Mouse (Mus musculus): ENCODE data around the gene Ksr1. TPM values are rescaled to one million over a fixed set of nuclear protein-coding genes. Genes with fewer than 3 reads are reported as not detected.

Ksr1 gene
- total and polyA plus RNA-seq, 3 experiments: 22.5 to 73.1 (median 61.2) TPM

DNA sequence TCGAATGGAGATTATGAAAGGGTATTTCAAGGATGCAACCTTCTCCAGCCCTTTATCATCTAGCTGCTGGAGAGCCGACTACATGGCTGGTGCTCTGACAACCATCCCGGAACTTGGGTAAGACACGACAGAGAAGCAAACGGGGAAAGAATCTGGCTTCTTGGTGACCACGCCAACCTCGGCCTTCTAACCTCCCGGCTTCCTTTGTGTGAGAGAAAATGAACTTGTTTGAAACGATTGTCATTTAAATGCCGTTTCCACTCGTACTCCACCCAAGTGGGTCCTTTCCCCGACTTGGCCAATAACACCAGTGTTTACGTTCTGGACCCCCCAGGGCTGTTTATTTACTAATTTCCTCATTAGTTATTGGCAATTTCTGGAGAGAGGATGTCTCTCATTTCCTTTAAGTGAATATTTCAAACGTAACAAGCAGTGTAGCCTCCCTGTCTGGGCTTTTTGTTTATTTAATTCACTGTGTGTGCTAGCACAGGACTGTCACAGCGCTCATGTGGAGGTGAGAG lies 52.8 kb downstream of the Ksr1 start:
- Histone ChIP-seq H3K27ac (ENCODE audit: insufficient read depth, low read depth) (peak overlapping the region; percentile 77), H3K4me1 (ENCODE audit: control insufficient read depth in 1 of 2, insufficient read depth in 2 of 2) (peaks cover 68 to 95% of the 10 kb centered on the region in 2 experiments), H3K79me2 (replicated peaks; ENCODE audit: control insufficient read depth, extremely low read depth, insufficient read depth, poor library complexity, severe bottlenecking) (peaks cover 47% of the 10 kb centered on the region), H3K27me3 (replicated peaks) (no peaks in the 10 kb centered on the region), H3K36me3 (replicated peaks in 1 of 2; ENCODE audit: control insufficient read depth in 1 of 2, insufficient read depth in 1 of 2, low read length in 1 of 2) (peaks cover 13 to 65% of the 10 kb centered on the region in 2 experiments), H3K4me3 (replicated peaks in 1 of 3; ENCODE audit: low read depth in 2 of 3, low read length in 2 of 3, poor library complexity in 1 of 3) (peak overlapping the region in 1 of 3 experiments; percentile 4), H3K4me2 (ENCODE audit: insufficient read depth, low read depth, poor library complexity, severe bottlenecking) (peak overlapping the region; percentile 8; the same call in 1 of the 2 replicates), H3K9ac (ENCODE audit: insufficient read depth, low read depth) (no peak overlapping the region), H3K9me3 (replicated peaks; ENCODE audit: low read length) (no peaks in the 10 kb centered on the region)
- in situ Hi-C loops (cut with MboI; ENCODE audit: low pct_ligation_motif_present, low pct_unique_long_range_greater_than_20kb, low sequenced_read_pairs) (no loop called here), dilution Hi-C loops (cut with MboI; ENCODE audit: extremely low pct_ligation_motif_present, extremely low pct_unique_long_range_greater_than_20kb, low sequenced_read_pairs) (no loop called here)
- no peak for DNase-seq (ENCODE audit: extremely low read depth)
- no peak for TF ChIP-seq TBP (conservative IDR thresholded peaks at IDR 0.05; ENCODE audit: low read depth, low read length)
- no peak for TF ChIP-seq ETS1 (conservative IDR thresholded peaks at IDR 0.05; ENCODE audit: low read depth, low read length)
- TF ChIP-seq CHD1 (IDR thresholded peaks at IDR 0.05; ENCODE audit: low read depth, low read length): no peak
- TF ChIP-seq ZNF384 (IDR thresholded peaks at IDR 0.05; ENCODE audit: low read depth, low read length): no peak
- no peak for TF ChIP-seq E2F4 (IDR thresholded peaks at IDR 0.05; ENCODE audit: insufficient replicate concordance, low read depth, low read length)
- TF ChIP-seq RCOR1 (conservative IDR thresholded peaks at IDR 0.05; ENCODE audit: low read depth, low read length): no peak
- no peak for TF ChIP-seq RAD21 (IDR thresholded peaks at IDR 0.05; ENCODE audit: low read depth, low read length)
- no peak for TF ChIP-seq HCFC1 (IDR thresholded peaks at IDR 0.05; ENCODE audit: low read depth, low read length)
- no peak for TF ChIP-seq CTCF (conservative IDR thresholded peaks at IDR 0.05 in 1 of 2, IDR thresholded peaks at IDR 0.05 in 1 of 2; ENCODE audit: low read depth in 2 of 2, low read length in 2 of 2)
- TF ChIP-seq ZMIZ1 (IDR thresholded peaks at IDR 0.05; ENCODE audit: low read depth, low read length): no peak
- TF ChIP-seq KAT2A (IDR thresholded peaks at IDR 0.05; ENCODE audit: insufficient replicate concordance, low read length): no peak
- no peak for TF ChIP-seq ZC3H11A (IDR thresholded peaks at IDR 0.05; ENCODE audit: low read depth, low read length)
- TF ChIP-seq NELFE (IDR thresholded peaks at IDR 0.05; ENCODE audit: low read depth, low read length): no peak
- TF ChIP-seq SMC3 (IDR thresholded peaks at IDR 0.05; ENCODE audit: low read depth, low read length): no peak
- TF ChIP-seq UBTF (IDR thresholded peaks at IDR 0.05; ENCODE audit: low read depth, low read length): no peak
- no peak for TF ChIP-seq POLR2A (IDR thresholded peaks at IDR 0.05; ENCODE audit: low read depth, low read length)
- TF ChIP-seq ZKSCAN1 (IDR thresholded peaks at IDR 0.05; ENCODE audit: borderline replicate concordance, low read depth, low read length): no peak

DNA sequence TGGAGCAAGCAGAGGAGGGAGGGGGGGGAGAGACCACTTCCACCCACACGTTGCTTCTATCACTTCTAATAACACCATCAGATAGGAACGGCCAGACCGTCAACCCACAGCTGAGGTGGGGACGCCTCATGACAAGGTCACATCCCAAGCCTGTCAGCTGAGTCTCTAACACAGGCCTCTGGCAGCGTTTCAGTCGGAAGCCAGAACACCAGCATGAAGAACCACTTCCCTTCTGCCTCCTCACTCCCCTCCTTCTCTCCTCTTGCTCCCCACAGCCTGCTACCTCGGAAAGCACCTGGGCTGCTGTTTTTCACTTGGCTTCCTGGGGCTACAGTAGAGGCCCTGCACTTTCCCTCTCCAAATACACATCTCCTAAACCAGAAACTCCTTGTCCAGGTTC lies 53.4 kb downstream of the Ksr1 start:
- H3K79me2 ChIP-seq (replicated peaks; ENCODE audit: control insufficient read depth, extremely low read depth, insufficient read depth, poor library complexity, severe bottlenecking): peaks cover 42% of the 10 kb centered on the region
- peaks cover 72 to 95% of the 10 kb centered on the region in 2 experiments for H3K4me1 ChIP-seq (ENCODE audit: control insufficient read depth in 1 of 2, insufficient read depth in 2 of 2)
- H3K27me3 ChIP-seq (replicated peaks): no peaks in the 10 kb centered on the region
- H3K9me3 ChIP-seq (replicated peaks; ENCODE audit: low read length): no peaks in the 10 kb centered on the region
- peak overlapping the region in 1 of 3 experiments; percentile 13 for H3K4me3 ChIP-seq (replicated peaks in 1 of 3; ENCODE audit: low read depth in 2 of 3, low read length in 2 of 3, poor library complexity in 1 of 3)
- H3K4me2 ChIP-seq (ENCODE audit: insufficient read depth, low read depth, poor library complexity, severe bottlenecking): no peak overlapping the region; the same call in 1 of the 2 replicates
- in situ Hi-C loops (cut with MboI; ENCODE audit: low pct_ligation_motif_present, low pct_unique_long_range_greater_than_20kb, low sequenced_read_pairs): no loop called here
- H3K9ac ChIP-seq (ENCODE audit: insufficient read depth, low read depth): no peak overlapping the region
- DNase-seq (ENCODE audit: extremely low read depth): peak; percentile 62
- H3K36me3 ChIP-seq (replicated peaks in 1 of 2; ENCODE audit: control insufficient read depth in 1 of 2, insufficient read depth in 1 of 2, low read length in 1 of 2): peaks cover 11 to 67% of the 10 kb centered on the region in 2 experiments
- dilution Hi-C loops (cut with MboI; ENCODE audit: extremely low pct_ligation_motif_present, extremely low pct_unique_long_range_greater_than_20kb, low sequenced_read_pairs): no loop called here
- peak overlapping the region; percentile 77 for H3K27ac ChIP-seq (ENCODE audit: insufficient read depth, low read depth)
- TF ChIP-seq ELF1 (IDR thresholded peaks at IDR 0.05; ENCODE audit: low read depth, low read length) (no peak), JUND (conservative IDR thresholded peaks at IDR 0.05; ENCODE audit: low read depth, low read length) (no peak), ZNF384 (IDR thresholded peaks at IDR 0.05; ENCODE audit: low read depth, low read length) (no peak), POLR2A (IDR thresholded peaks at IDR 0.05; ENCODE audit: low read depth, low read length) (no peak), MXI1 (IDR thresholded peaks at IDR 0.05; ENCODE audit: low read depth, low read length) (no peak), MAFK (IDR thresholded peaks at IDR 0.05; ENCODE audit: insufficient replicate concordance, low read length) (no peak), RAD21 (IDR thresholded peaks at IDR 0.05; ENCODE audit: low read depth, low read length) (no peak; the same call in 1 of the 2 replicates), RCOR1 (conservative IDR thresholded peaks at IDR 0.05; ENCODE audit: low read depth, low read length) (no peak), SMC3 (IDR thresholded peaks at IDR 0.05; ENCODE audit: low read depth, low read length) (no peak), SIN3A (IDR thresholded peaks at IDR 0.05; ENCODE audit: low read length) (no peak), IRF4 (IDR thresholded peaks at IDR 0.05; ENCODE audit: low read depth, low read length) (0 out of 2 replicates have a peak, but pooled peaks have one; percentile 12), NRF1 (IDR thresholded peaks at IDR 0.05; ENCODE audit: low read depth, low read length) (no peak), MAZ (IDR thresholded peaks at IDR 0.05; ENCODE audit: low read depth, low read length) (no peak), JUN (IDR thresholded peaks at IDR 0.05; ENCODE audit: insufficient read depth, low read depth, low read length) (no peak), POLR2AphosphoS2 (IDR thresholded peaks at IDR 0.05; ENCODE audit: low read depth, low read length) (no peak), ETS1 (conservative IDR thresholded peaks at IDR 0.05; ENCODE audit: low read depth, low read length) (peak; percentile 46), USF2 (conservative IDR thresholded peaks at IDR 0.05; ENCODE audit: low read depth, low read length) (no peak), BHLHE40 (IDR thresholded peaks at IDR 0.05; ENCODE audit: low read depth, low read length) (0 out of 2 replicates have a peak, but pooled peaks have one; percentile 2), TCF12 (IDR thresholded peaks at IDR 0.05; ENCODE audit: low read depth, low read length) (no peak), CHD2 (IDR thresholded peaks at IDR 0.05; ENCODE audit: low read length) (no peak), TBP (conservative IDR thresholded peaks at IDR 0.05; ENCODE audit: low read depth, low read length) (no peak), ZC3H11A (IDR thresholded peaks at IDR 0.05; ENCODE audit: low read depth, low read length) (no peak), KAT2A (IDR thresholded peaks at IDR 0.05; ENCODE audit: insufficient replicate concordance, low read length) (no peak)
